Mouse (Mus musculus): Measurements from ENCODE around the gene Cd300lb. TPM values are rescaled to one million over a fixed set of nuclear protein-coding genes. Genes with fewer than 3 reads are reported as not detected.

Gene Cd300lb
- polyA plus RNA-seq, 1 experiment from 2014 or later: 0.36 TPM

GRCm38 (mm10) chr11:114879666-114880065 is 54.5 kb downstream of the Cd300lb start:
- Histone ChIP-seq H3K27me3 (ENCODE audit: insufficient read depth, low read length) (no peaks in the 10 kb centered on the region), H3K4me1 (replicated peaks; ENCODE audit: insufficient read depth, low read length) (peaks cover 19% of the 10 kb centered on the region), H3K36me3 (ENCODE audit: insufficient read depth, low read length) (no peaks in the 10 kb centered on the region), H3K4me3 (replicated peaks; ENCODE audit: low read depth, low read length) (no peak overlapping the region), H3K27ac (no peak overlapping the region), H3K9ac (ENCODE audit: low read depth, low read length) (no peak overlapping the region), H3K9me3 (replicated peaks; ENCODE audit: low read length) (no peaks in the 10 kb centered on the region), H3K4me2 (ENCODE audit: low read length) (no peak overlapping the region)
- no peak for DNase-seq (ENCODE audit: low spot score)
- TF ChIP-seq CTCF (IDR thresholded peaks at IDR 0.05; ENCODE audit: low read depth): no peak
- ATAC-seq (replicated peaks; ENCODE audit: low FRiP score, low read depth): no peak
- 75% methylated on average over 2 of the region's 2 CpGs for WGBS

DNA sequence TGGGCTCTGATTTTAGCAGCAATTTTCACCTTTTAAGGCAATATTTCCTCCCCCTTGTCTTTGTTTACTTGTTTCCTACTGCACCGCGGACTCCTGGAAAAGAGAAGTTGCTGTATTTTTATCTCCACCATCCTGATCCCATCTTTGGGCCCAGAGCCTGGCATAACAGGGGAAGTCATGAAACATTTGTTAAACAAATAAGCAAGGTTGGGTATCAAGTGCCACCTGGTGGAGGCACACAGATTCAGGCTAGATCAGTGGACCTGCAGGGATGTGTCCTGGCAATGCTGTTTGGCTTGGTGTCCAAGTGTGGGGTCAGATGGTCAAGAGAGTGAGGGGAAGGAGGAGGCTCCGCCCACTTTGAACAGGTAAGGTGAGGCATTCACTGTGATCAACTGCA is 57.0 kb downstream of the Cd300lb start:
- Histone ChIP-seq H3K9ac (ENCODE audit: low read depth, low read length) (no peak overlapping the region), H3K4me2 (ENCODE audit: low read length) (no peak overlapping the region), H3K4me1 (replicated peaks; ENCODE audit: insufficient read depth, low read length) (peaks cover 41% of the 10 kb centered on the region), H3K27me3 (ENCODE audit: insufficient read depth, low read length) (no peaks in the 10 kb centered on the region), H3K36me3 (ENCODE audit: insufficient read depth, low read length) (no peaks in the 10 kb centered on the region), H3K4me3 (replicated peaks; ENCODE audit: low read depth, low read length) (no peak overlapping the region), H3K9me3 (replicated peaks; ENCODE audit: low read length) (no peaks in the 10 kb centered on the region), H3K27ac (peak overlapping the region; percentile 85; the same call in 1 of the 2 replicates)
- WGBS: 30% methylated on average over 3 of the region's 3 CpGs
- DNase-seq (ENCODE audit: low spot score) (peak; percentile 81), ATAC-seq (replicated peaks; ENCODE audit: low FRiP score, low read depth) (no peak; the same call in 1 of the 2 replicates)
- peak; percentile 89 for TF ChIP-seq CTCF (IDR thresholded peaks at IDR 0.05; ENCODE audit: low read depth)

DNA sequence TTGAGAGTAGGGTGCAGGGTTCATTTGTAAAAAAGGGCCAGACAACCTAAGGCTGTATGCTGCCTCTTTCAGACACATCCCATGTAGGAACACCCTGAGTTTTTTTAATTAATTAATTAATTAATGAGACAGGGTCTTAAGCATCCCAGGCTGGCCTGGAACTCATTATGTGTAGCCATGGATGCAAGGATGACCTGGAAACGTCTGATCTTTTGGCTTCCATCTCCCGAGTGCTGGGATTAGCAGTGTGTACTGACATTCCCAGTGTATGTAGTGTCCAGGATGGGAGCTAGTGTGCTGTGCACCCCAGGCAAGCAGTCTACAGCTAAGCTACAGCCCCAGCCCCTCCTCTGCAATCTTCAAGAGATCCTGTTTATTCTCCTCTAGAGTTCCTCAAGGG is 57.6 kb downstream of the Cd300lb start:
- Histone ChIP-seq H3K27me3 (ENCODE audit: insufficient read depth, low read length) (no peaks in the 10 kb centered on the region), H3K4me2 (ENCODE audit: low read length) (no peak overlapping the region), H3K4me1 (replicated peaks; ENCODE audit: insufficient read depth, low read length) (peaks cover 41% of the 10 kb centered on the region), H3K9me3 (replicated peaks; ENCODE audit: low read length) (no peaks in the 10 kb centered on the region), H3K27ac (peak overlapping the region; percentile 85), H3K9ac (ENCODE audit: low read depth, low read length) (no peak overlapping the region), H3K36me3 (ENCODE audit: insufficient read depth, low read length) (0 out of 2 replicates have a peak, but pooled peaks cover 3% of the 10 kb centered on the region), H3K4me3 (replicated peaks; ENCODE audit: low read depth, low read length) (no peak overlapping the region)
- WGBS: 42% methylated on average over 2 of the region's 2 CpGs
- no peak for TF ChIP-seq CTCF (IDR thresholded peaks at IDR 0.05; ENCODE audit: low read depth)
- DNase-seq (ENCODE audit: low spot score) (no peak), ATAC-seq (replicated peaks; ENCODE audit: low FRiP score, low read depth) (no peak)

DNA sequence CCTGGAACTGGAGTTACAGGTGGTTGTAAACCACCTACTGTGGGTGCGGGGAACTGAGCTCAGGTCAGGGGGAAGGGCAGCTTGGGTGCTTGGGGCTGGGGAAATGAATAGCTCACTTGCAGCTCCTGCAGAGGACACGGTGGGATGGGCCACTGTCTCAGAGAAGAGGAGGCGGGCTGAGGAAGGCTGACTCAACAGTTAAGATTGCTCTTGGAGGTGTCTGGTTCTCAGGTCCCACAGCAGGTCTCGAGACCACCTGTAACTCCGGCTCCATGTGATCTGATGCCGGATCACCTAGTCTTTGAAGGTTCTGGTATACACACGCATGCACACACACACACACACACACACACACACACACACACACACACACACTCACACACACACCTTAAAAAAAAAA is 58.0 kb downstream of the Cd300lb start:
- no peak overlapping the region for H3K9ac ChIP-seq (ENCODE audit: low read depth, low read length)
- 21% methylated on average over 7 of the region's 7 CpGs for WGBS
- H3K9me3 ChIP-seq (replicated peaks; ENCODE audit: low read length): no peaks in the 10 kb centered on the region
- H3K4me2 ChIP-seq (ENCODE audit: low read length): no peak overlapping the region
- no peaks in the 10 kb centered on the region for H3K27me3 ChIP-seq (ENCODE audit: insufficient read depth, low read length)
- peaks cover 41% of the 10 kb centered on the region for H3K4me1 ChIP-seq (replicated peaks; ENCODE audit: insufficient read depth, low read length)
- peaks cover 5% of the 10 kb centered on the region; the same call in 1 of the 2 replicates for H3K36me3 ChIP-seq (ENCODE audit: insufficient read depth, low read length)
- ATAC-seq (replicated peaks; ENCODE audit: low FRiP score, low read depth) (no peak), DNase-seq (ENCODE audit: low spot score) (peak; percentile 42)
- H3K27ac ChIP-seq: peak overlapping the region; percentile 85
- H3K4me3 ChIP-seq (replicated peaks; ENCODE audit: low read depth, low read length): no peak overlapping the region
- no peak for TF ChIP-seq CTCF (IDR thresholded peaks at IDR 0.05; ENCODE audit: low read depth)

DNA sequence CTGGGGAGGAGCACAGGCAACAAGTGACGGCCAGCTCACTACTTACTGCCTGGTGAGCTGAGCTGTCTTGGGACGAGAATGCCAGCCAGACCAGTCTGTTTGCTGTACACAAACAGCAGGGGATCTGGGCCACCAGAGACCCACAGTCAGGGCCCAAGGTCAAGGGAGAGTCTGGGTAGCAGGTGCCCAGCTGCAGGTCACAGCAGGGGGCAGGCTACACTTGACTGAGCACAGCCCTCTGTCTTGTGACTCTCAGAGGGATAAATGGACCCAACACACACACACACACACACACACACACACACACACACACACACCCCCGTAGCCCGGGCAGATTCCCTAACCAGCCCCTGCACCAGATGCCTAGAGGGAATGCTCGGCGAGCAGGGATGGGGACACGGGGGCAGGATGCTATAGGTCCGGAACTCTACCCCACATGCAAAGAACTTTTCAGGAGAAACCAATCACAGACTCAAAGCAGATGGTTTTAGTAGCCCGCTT is 58.8 kb downstream of the Cd300lb start:
- H3K4me3 ChIP-seq (replicated peaks; ENCODE audit: low read depth, low read length): no peak overlapping the region
- 0 out of 2 replicates have a peak overlapping the region, but pooled peaks have one; percentile 13 for H3K4me2 ChIP-seq (ENCODE audit: low read length)
- H3K9ac ChIP-seq (ENCODE audit: low read depth, low read length): no peak overlapping the region
- no peaks in the 10 kb centered on the region for H3K27me3 ChIP-seq (ENCODE audit: insufficient read depth, low read length)
- DNase-seq (ENCODE audit: low spot score) (peak; percentile 52), ATAC-seq (replicated peaks; ENCODE audit: low FRiP score, low read depth) (peak; percentile 66)
- 15% methylated on average over 9 of the region's 9 CpGs for WGBS
- peaks cover 13% of the 10 kb centered on the region; the same call in 1 of the 2 replicates for H3K36me3 ChIP-seq (ENCODE audit: insufficient read depth, low read length)
- TF ChIP-seq CTCF (IDR thresholded peaks at IDR 0.05; ENCODE audit: low read depth): no peak
- peak overlapping the region; percentile 85 for H3K27ac ChIP-seq
- H3K4me1 ChIP-seq (replicated peaks; ENCODE audit: insufficient read depth, low read length): peaks cover 41% of the 10 kb centered on the region
- no peaks in the 10 kb centered on the region for H3K9me3 ChIP-seq (replicated peaks; ENCODE audit: low read length)

- H3K4me3 ChIP-seq (replicated peaks; ENCODE audit: low read depth, low read length): no peak overlapping the region
- H3K4me2 ChIP-seq (ENCODE audit: low read length): no peak overlapping the region
- TF ChIP-seq CTCF (IDR thresholded peaks at IDR 0.05; ENCODE audit: low read depth): no peak
- ATAC-seq (replicated peaks; ENCODE audit: low FRiP score, low read depth) (no peak), DNase-seq (ENCODE audit: low spot score) (no peak)
- H3K4me1 ChIP-seq (replicated peaks; ENCODE audit: insufficient read depth, low read length): peaks cover 41% of the 10 kb centered on the region
- H3K9ac ChIP-seq (ENCODE audit: low read depth, low read length): no peak overlapping the region
- 50% methylated on average over 9 of the region's 9 CpGs for WGBS
- no peaks in the 10 kb centered on the region for H3K9me3 ChIP-seq (replicated peaks; ENCODE audit: low read length)
- H3K27ac ChIP-seq: peak overlapping the region; percentile 85
- no peaks in the 10 kb centered on the region for H3K27me3 ChIP-seq (ENCODE audit: insufficient read depth, low read length)
- peaks cover 18% of the 10 kb centered on the region; the same call in 1 of the 2 replicates for H3K36me3 ChIP-seq (ENCODE audit: insufficient read depth, low read length)
Observed at GRCm38 (mm10) chr11:114874226-114875145, 59.7 kb downstream of the Cd300lb start.

Measured in kidney, postnatal 0 days (tissue).